Mouse (Mus musculus) embryonic facial prominence, embryonic 14.5 days (tissue): ENCODE results near the gene Tctex1d4. TPM values are rescaled to one million over a fixed set of nuclear protein-coding genes. Genes with fewer than 3 reads are reported as not detected.

Source experiments
- ATAC-seq: fragments of 200-750 bp; cut with Nextera tagmentation; 2 replicates; pipeline ENCODE4 v1.8.0; 2017; ENCODE audit warnings: low read depth, moderate number of reproducible peaks, moderate TSS enrichment
- DNase-seq: peaks from one replicate; pipeline ENCODE4 v3.0.0-alpha.2; 2015; ENCODE audit warnings: low spot score
- H3K27ac ChIP-seq: fragments of 300-500 bp; sonication (generic); replicated peaks from 2 replicates; pipeline ENCODE4 v1.5.1; 2014; ENCODE audit warnings: low read depth, mild to moderate bottlenecking, low read length, moderate library complexity
- H3K27me3 ChIP-seq: fragments of 300-500 bp; sonication (generic); replicated peaks from 2 replicates; pipeline ENCODE4 v1.6.1; 2014; ENCODE audit warnings: low read length; ENCODE audit not compliant: control insufficient read depth, insufficient read depth
- H3K36me3 ChIP-seq: fragments of 300-500 bp; sonication (generic); 2 replicates; pipeline ENCODE4 v1.6.1; 2014; ENCODE audit warnings: low read length, mixed read lengths; ENCODE audit not compliant: control insufficient read depth, insufficient read depth
- H3K4me1 ChIP-seq: fragments of 300-500 bp; sonication (generic); 2 replicates; pipeline ENCODE4 v1.6.1; 2014; ENCODE audit warnings: antibody characterized with exemption, low read length; ENCODE audit not compliant: control insufficient read depth, insufficient read depth
- H3K4me2 ChIP-seq: fragments of 300-500 bp; sonication (generic); 2 replicates; pipeline ENCODE4 v1.6.1; 2014; ENCODE audit warnings: low read depth, mild to moderate bottlenecking, low read length, moderate library complexity, mixed read lengths
- H3K4me3 ChIP-seq: fragments of 300-500 bp; sonication (generic); 2 replicates; pipeline ENCODE4 v1.5.1; 2014; ENCODE audit warnings: low read depth, mild to moderate bottlenecking, low read length
- H3K9ac ChIP-seq: fragments of 300-500 bp; sonication (generic); 2 replicates; pipeline ENCODE4 v1.6.1; 2014; ENCODE audit warnings: low read depth, mild to moderate bottlenecking, low read length, moderate library complexity, mixed read lengths
- H3K9me3 ChIP-seq: fragments of 300-500 bp; sonication (generic); 2 replicates; pipeline ENCODE4 v1.6.1; 2016; ENCODE audit warnings: low read length; ENCODE audit not compliant: control insufficient read depth
- WGBS: fragments of 180-500 bp; shearing (Covaris S2); extraction: QIAGEN DNeasy Blood & Tissue Kit; methylation state at CpG from one replicate; pipeline ENCODE4 v1.1.7; 2014; 5-methylcytosine and 5-hydroxymethylcytosine counted together
- polyA plus RNA-seq: library from polyadenylated mRNA; unstranded; fragments of >200 nt; fragmentation: Nextera tagmentation; extraction: Ambion mirVana; gene quantifications from 2 replicates; pipeline ENCODE4 v1.2.1, GENCODE M21; 2014

Tctex1d4 gene
- polyA plus RNA-seq, 1 experiment from 2014 or later: 0.84 TPM

DNA sequence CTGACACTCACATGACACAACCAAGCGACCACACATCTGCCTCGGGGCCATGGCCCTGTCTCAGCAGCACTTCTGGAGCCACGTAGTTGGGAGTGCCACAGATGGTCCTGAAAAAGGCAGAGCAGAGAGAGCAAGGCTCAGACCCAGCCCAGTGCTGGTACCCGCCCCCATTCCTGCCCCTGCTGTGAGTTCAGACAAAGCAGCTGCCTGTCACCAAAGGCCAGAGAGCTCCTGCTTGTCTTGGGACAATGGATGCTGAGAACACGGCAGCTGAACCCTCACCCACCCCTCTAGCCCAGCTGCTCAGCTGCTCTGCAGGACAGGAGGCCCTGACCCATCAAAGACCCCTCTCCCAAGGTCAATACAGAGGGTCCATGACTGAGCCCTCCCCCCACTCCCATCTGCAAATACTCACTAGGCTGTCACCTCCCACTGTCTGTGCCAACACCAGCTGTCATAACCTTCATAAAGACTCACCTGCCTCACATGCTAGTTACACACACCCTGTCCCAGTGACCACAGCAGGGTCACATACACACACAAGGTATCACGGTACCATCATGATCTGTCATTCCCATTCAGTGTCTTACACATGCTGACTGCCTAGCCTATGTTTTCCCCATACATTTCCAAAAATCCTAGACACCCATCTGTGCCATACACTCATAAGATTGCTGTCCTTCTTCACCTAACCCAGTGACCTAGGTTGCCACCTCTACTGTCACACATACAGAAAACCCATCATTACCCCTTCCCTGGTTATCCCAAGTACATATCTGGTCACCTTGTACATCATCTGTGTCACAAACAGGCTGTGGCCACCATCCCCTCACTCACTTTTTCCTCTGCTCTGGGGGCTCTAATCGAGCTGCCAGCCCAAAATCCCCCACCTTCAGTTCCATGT is 5.5 kb downstream of the Tctex1d4 start:
- H3K4me2 ChIP-seq: peak overlapping the region; percentile 97
- H3K9ac ChIP-seq: 0 out of 2 replicates have a peak overlapping the region, but pooled peaks have one; percentile 84
- peaks cover 12% of the 10 kb centered on the region for H3K36me3 ChIP-seq
- H3K27ac ChIP-seq: no peak overlapping the region
- WGBS: 28% methylated on average over 7 of the region's 7 CpGs
- DNase-seq (peak; percentile 72), ATAC-seq (peak; percentile 42; the same call in 1 of the 2 replicates)
- peaks cover 20% of the 10 kb centered on the region for H3K27me3 ChIP-seq
- no peaks in the 10 kb centered on the region for H3K9me3 ChIP-seq
- peak overlapping the region; percentile 83 for H3K4me3 ChIP-seq
- H3K4me1 ChIP-seq: peaks cover 4% of the 10 kb centered on the region; the same call in 1 of the 2 replicates

DNA sequence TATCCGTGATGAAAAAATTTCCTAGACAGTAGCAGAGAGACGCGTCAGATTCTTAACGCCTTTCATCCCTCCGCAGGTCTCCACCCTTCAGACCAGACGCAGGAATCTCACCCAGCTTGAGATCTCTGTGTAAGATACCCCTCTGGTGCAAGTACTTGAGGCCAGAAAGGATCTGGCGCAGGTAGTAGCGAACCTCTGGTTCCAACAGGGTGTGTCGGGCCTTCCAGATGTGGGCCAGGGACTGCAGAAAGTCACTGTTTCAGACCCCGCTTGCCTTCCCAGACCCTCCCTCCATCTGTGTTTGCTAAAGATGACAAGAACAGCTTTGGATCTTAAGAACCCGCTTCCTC is 6.2 kb downstream of the Tctex1d4 start:
- 15% methylated on average over 11 of the region's 11 CpGs for WGBS
- H3K4me2 ChIP-seq: peak overlapping the region; percentile 97
- no peak for DNase-seq
- no peaks in the 10 kb centered on the region for H3K9me3 ChIP-seq
- H3K36me3 ChIP-seq: peaks cover 12% of the 10 kb centered on the region
- peaks cover 4% of the 10 kb centered on the region; the same call in 1 of the 2 replicates for H3K4me1 ChIP-seq
- peak overlapping the region; percentile 84 for H3K9ac ChIP-seq
- no peak overlapping the region for H3K27ac ChIP-seq
- H3K4me3 ChIP-seq: peak overlapping the region; percentile 83
- no peak for ATAC-seq
- H3K27me3 ChIP-seq: peaks cover 20% of the 10 kb centered on the region

- WGBS: under 1% methylated on average over 31 of the region's 42 CpGs
- peak; percentile 30 for ATAC-seq
These were observed 6.8 kb downstream of the Tctex1d4 start for GRCm38 (mm10) chr4:117133366-117133796.

DNA sequence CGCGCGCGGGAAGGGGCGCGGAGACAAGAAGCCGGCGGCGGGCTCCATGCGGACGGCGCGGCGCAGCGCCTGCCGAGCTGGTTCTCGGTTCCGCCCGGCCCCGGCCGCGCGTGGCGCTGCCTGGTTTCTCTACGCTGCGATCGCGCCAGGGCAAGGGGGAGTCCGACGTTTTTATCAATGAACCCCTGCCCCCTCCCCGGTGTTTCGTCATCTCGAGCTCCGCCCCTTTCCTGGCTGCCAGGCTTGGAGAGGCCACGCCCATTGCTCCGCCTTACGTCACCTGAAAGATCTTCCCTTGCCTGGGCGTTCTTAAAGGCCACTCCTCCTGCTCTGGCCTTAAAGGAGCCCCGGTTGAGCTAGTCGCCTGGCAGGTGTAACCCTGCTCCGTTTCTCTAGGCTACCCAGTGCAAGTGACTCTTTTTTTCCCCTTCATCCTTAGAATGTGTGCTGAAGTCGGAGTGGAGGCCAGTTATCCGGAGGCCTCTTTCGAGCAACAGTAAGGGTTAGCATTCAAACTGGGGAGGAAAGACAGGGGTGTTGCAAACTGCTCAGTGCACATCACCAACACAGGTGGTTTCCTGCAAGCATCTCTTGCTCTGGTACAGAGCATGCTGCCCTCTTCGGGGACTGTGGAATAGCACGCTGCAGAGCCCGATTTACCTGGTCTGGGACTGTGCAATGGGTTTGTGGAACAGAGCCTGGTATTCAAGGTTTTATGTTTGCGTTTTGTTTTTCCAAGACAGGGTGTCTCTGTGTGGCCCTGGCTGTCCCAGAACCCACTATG is 7.4 kb downstream of the Tctex1d4 start, which contains the start of gene Plk3:
Gene Plk3, minus strand, starts transcription at position 147 of the 784 bp plus-strand sequence.
- H3K27ac ChIP-seq: peak within 1 kb of the TSS; percentile 52; the same call in 1 of the 2 replicates
- peak; percentile 98 for DNase-seq
- H3K4me1 ChIP-seq: peaks cover 4% of the 10 kb centered on the region; the same call in 1 of the 2 replicates
- WGBS: 2% methylated on average over 27 of the region's 48 CpGs
- peaks cover 12% of the 10 kb centered on the region for H3K36me3 ChIP-seq
- no peaks in the 10 kb centered on the region for H3K9me3 ChIP-seq
- H3K4me2 ChIP-seq: peak within 1 kb of the TSS; percentile 97
- ATAC-seq: peak; percentile 93
- H3K27me3 ChIP-seq: peaks cover 20% of the 10 kb centered on the region
- H3K4me3 ChIP-seq: peak within 1 kb of the TSS; percentile 83
- H3K9ac ChIP-seq: peak within 1 kb of the TSS; percentile 84

More at GRCm38 (mm10) chr4:117133366-117133796, 6.8 kb downstream of the Tctex1d4 start:
- H3K4me3 ChIP-seq: peak overlapping the region; percentile 83
- no peak for DNase-seq
- peak overlapping the region; percentile 84 for H3K9ac ChIP-seq
- peak overlapping the region; percentile 97 for H3K4me2 ChIP-seq
- peaks cover 4% of the 10 kb centered on the region; the same call in 1 of the 2 replicates for H3K4me1 ChIP-seq
- H3K27ac ChIP-seq: peak overlapping the region; percentile 52; the same call in 1 of the 2 replicates
- H3K9me3 ChIP-seq: no peaks in the 10 kb centered on the region
- peaks cover 20% of the 10 kb centered on the region for H3K27me3 ChIP-seq
- H3K36me3 ChIP-seq: peaks cover 12% of the 10 kb centered on the region

DNA sequence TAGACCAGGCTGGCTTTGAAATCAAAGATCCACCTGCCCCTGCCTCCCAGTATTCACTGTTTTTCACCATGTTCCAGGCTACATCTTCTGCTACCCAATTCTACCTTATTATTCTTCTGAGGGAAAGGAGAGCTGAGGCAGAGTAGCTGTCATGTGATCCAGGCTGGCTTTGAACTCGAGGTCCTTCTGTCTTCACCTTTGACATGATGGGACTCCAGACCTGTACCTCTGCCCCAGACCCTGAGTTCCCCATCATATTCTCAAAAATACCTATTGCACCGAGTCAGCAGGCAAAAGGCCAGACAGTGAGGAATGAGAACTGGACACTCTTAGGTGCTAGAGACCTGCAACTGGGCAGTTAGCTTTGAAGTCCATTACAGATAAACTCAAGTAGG is 8.0 kb downstream of the Tctex1d4 start:
- Histone ChIP-seq H3K4me2 (no peak overlapping the region), H3K9ac (no peak overlapping the region), H3K36me3 (peaks cover 12% of the 10 kb centered on the region), H3K27me3 (peaks cover 20% of the 10 kb centered on the region), H3K4me3 (peak overlapping the region; percentile 83; the same call in 1 of the 2 replicates), H3K9me3 (no peaks in the 10 kb centered on the region), H3K4me1 (peaks cover 4% of the 10 kb centered on the region; the same call in 1 of the 2 replicates), H3K27ac (no peak overlapping the region)
- DNase-seq (no peak), ATAC-seq (no peak)
- 35% methylated on average over 2 of the region's 2 CpGs for WGBS

- Histone ChIP-seq H3K27me3 (peaks cover 20% of the 10 kb centered on the region), H3K4me1 (peaks cover 4% of the 10 kb centered on the region; the same call in 1 of the 2 replicates), H3K4me2 (no peak overlapping the region), H3K9ac (no peak overlapping the region), H3K27ac (no peak overlapping the region), H3K4me3 (no peak overlapping the region), H3K36me3 (peaks cover 4% of the 10 kb centered on the region; the same call in 1 of the 2 replicates), H3K9me3 (no peaks in the 10 kb centered on the region)
- DNase-seq (no peak), ATAC-seq (no peak)
- WGBS: 23% methylated on average over 8 of the region's 8 CpGs
These were observed 9.4 kb downstream of the Tctex1d4 start for GRCm38 (mm10) chr4:117136034-117136433.

- Histone ChIP-seq H3K4me2 (no peak overlapping the region), H3K9me3 (no peaks in the 10 kb centered on the region), H3K27me3 (no peaks in the 10 kb centered on the region), H3K36me3 (no peaks in the 10 kb centered on the region), H3K4me3 (no peak overlapping the region), H3K27ac (no peak overlapping the region), H3K9ac (no peak overlapping the region), H3K4me1 (no peaks in the 10 kb centered on the region)
- no peak for ATAC-seq
- WGBS: 73% methylated on average over 16 of the region's 17 CpGs
- no peak for DNase-seq
These were observed 12.0 kb downstream of the Tctex1d4 start for GRCm38 (mm10) chr4:117138295-117139216.
